Mouse (Mus musculus): ENCODE results near the gene Polr3f.

Gene Polr3f

GRCm38 (mm10) chr2:144526981-144527820 is at the start of gene Polr3f, which contains the start of gene Dzank1:
Polr3f (plus strand) TSS chr2:144527718.
Dzank1 (minus strand) TSS chr2:144527414.
- peak; percentile 91 for DNase-seq (ENCODE audit: low read depth, low spot score)

GRCm38 (mm10) chr2:144479421-144479820 is 48.1 kb upstream of the Polr3f start:
- no peak for DNase-seq (ENCODE audit: low read depth, low spot score)

GRCm38 (mm10) chr2:144484084-144484483 is 43.4 kb upstream of the Polr3f start:
- no peak for DNase-seq (ENCODE audit: low read depth, low spot score)

GRCm38 (mm10) chr2:144485439-144485838 is 42.1 kb upstream of the Polr3f start:
- no peak for DNase-seq (ENCODE audit: low read depth, low spot score)

GRCm38 (mm10) chr2:144487476-144487875 is 40.0 kb upstream of the Polr3f start:
- no peak for DNase-seq (ENCODE audit: low read depth, low spot score)

GRCm38 (mm10) chr2:144489342-144489741 is 38.2 kb upstream of the Polr3f start:
- DNase-seq (ENCODE audit: low read depth, low spot score): no peak

- DNase-seq (ENCODE audit: low read depth, low spot score): no peak
Observed at GRCm38 (mm10) chr2:144502134-144502533, 25.4 kb upstream of the Polr3f start.

GRCm38 (mm10) chr2:144514619-144515018 is 12.9 kb upstream of the Polr3f start:
- no peak for DNase-seq (ENCODE audit: low read depth, low spot score)

GRCm38 (mm10) chr2:144519772-144520171 is 7.7 kb upstream of the Polr3f start:
- no peak for DNase-seq (ENCODE audit: low read depth, low spot score)

- DNase-seq (ENCODE audit: low read depth, low spot score): no peak
Observed at GRCm38 (mm10) chr2:144525856-144526255, 1.7 kb upstream of the Polr3f start.

- no peak for DNase-seq (ENCODE audit: low read depth, low spot score)
Observed at GRCm38 (mm10) chr2:144527821-144528174, 280 bp downstream of the Polr3f start.

GRCm38 (mm10) chr2:144537123-144537522 is 9.6 kb downstream of the Polr3f start:
- DNase-seq (ENCODE audit: low read depth, low spot score): no peak

GRCm38 (mm10) chr2:144541246-144541645 is 13.7 kb downstream of the Polr3f start:
- no peak for DNase-seq (ENCODE audit: low read depth, low spot score)

GRCm38 (mm10) chr2:144543670-144544069 is 16.2 kb downstream of the Polr3f start:
- no peak for DNase-seq (ENCODE audit: low read depth, low spot score)

- DNase-seq (ENCODE audit: low read depth, low spot score): no peak
Observed at GRCm38 (mm10) chr2:144544630-144545029, 17.1 kb downstream of the Polr3f start.

GRCm38 (mm10) chr2:144545061-144545460 is 17.5 kb downstream of the Polr3f start:
- no peak for DNase-seq (ENCODE audit: low read depth, low spot score)

GRCm38 (mm10) chr2:144545481-144545880 is 18.0 kb downstream of the Polr3f start:
- DNase-seq (ENCODE audit: low read depth, low spot score): no peak

GRCm38 (mm10) chr2:144547559-144547958 is 20.0 kb downstream of the Polr3f start:
- DNase-seq (ENCODE audit: low read depth, low spot score): no peak

- DNase-seq (ENCODE audit: low read depth, low spot score): peak; percentile 45
Observed at GRCm38 (mm10) chr2:144550529-144550928, 23.0 kb downstream of the Polr3f start, which contains the start of gene Rbbp9. Rbbp9 (minus strand) TSS chr2:144550869.

- no peak for DNase-seq (ENCODE audit: low read depth, low spot score)
Observed at GRCm38 (mm10) chr2:144553905-144554304, 26.4 kb downstream of the Polr3f start.

GRCm38 (mm10) chr2:144555286-144555819 is 27.8 kb downstream of the Polr3f start:
- DNase-seq (ENCODE audit: low read depth, low spot score): no peak

- peak; percentile 87 for DNase-seq (ENCODE audit: low read depth, low spot score)
Observed at GRCm38 (mm10) chr2:144555820-144556552, 28.5 kb downstream of the Polr3f start, which contains the start of gene Sec23b. Sec23b (plus strand) TSS chr2:144556229.

All from WW6 (cell line).